Mouse (Mus musculus) right cerebral cortex, postnatal 4 days (tissue): ENCODE measurements around the gene Pbx1.

ENCODE experiments used
- DNase-seq: peaks from one replicate; pipeline ENCODE4 v3.0.0-alpha.2; 2022

Gene Pbx1

GRCm38 (mm10) chr1:168425017-168425705 lies 6.9 kb downstream of the Pbx1 start:
- DNase-seq, result no peak

GRCm38 (mm10) chr1:168423389-168423930 lies 8.6 kb downstream of the Pbx1 start:
- DNase-seq, result no peak

DNA sequence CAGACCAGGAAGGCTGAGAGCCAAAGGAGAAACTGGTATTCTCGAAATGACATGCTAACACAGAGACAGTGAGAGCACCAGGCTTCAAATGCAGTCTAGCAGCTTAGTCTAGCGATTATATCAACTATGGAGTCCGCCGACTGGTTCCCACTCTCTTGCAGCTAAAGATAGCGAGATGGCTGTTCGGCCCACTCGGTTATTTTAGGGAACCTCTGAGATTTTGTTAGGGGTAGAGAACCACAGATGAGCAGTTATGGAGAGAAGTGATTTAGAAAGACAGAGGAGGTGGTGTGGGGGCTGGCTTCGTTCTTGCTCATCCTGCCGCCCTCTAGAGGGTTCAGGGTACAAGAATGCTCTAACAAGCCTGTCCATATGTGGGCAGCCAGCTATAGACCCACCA lies 13.2 kb downstream of the Pbx1 start:
- DNase-seq, result no peak

- no peak for DNase-seq
Measured at GRCm38 (mm10) chr1:168417626-168418025, 14.4 kb downstream of the Pbx1 start.

GRCm38 (mm10) chr1:168416729-168417437 lies 15.2 kb downstream of the Pbx1 start:
- no peak for DNase-seq

DNA sequence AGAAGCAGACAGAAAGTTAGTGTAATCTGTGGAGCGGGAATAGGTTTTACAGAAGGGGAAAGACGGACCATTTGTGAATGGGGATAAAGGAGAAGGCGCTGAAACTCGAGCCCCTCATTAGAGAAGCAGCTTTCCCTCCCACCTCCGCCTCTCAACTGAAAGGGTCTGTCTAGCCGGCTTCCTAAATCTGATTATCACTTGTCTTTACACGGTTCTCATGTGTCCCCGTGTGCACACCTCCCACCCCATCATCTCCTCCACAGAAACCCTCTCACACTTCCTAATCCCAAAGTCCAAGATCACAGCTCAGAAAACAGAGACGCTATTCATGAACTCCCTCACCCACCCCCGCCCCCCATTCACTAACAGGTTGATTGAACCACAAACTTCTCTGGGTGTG lies 21.5 kb downstream of the Pbx1 start:
- DNase-seq, result no peak

- no peak for DNase-seq
Measured at GRCm38 (mm10) chr1:168410054-168410453, 22.0 kb downstream of the Pbx1 start.

GRCm38 (mm10) chr1:168408757-168409156 lies 23.3 kb downstream of the Pbx1 start:
- DNase-seq, result no peak

DNA sequence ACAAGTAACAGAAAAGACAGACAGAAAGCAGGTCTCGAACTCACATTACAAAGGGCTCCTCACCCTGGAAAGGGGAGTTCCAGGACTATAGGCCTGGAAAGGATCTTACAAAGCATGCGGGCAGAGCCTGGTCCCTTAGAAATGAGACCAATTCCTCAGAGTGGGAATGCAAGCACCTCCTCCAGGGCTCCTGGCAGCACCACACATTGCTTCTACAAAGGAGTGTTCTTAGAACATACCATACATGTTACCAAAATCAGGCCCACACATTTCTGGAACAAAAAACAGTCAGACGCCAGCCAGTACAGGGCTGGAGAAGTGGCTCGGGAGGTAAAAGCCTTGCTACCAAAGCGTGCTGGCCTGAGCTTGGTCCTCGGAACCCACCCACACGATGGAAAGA lies 24.1 kb downstream of the Pbx1 start:
- no peak for DNase-seq

GRCm38 (mm10) chr1:168406291-168406675 lies 25.8 kb downstream of the Pbx1 start:
- no peak for DNase-seq

- no peak for DNase-seq
Measured at GRCm38 (mm10) chr1:168405645-168406290, 26.3 kb downstream of the Pbx1 start.

DNA sequence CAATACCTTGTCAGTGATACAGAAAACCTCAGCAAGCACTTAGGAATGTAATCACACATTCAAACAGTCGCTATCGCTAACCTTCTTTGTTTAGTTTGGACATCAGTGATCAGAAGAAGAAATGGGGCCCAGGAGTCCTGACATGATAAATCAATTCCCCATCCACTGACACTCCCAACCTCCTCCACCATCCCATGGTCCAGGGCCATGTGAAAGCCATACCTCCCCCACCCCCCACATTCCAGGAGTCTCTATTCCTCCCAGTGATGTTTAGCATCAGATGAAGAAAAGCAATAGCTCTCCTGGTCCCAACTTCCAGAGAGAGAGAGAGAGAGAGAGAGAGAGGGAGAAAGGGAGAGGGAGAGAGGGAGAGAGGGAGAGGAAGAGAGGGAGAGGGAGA lies 28.5 kb downstream of the Pbx1 start:
- no peak for DNase-seq

DNA sequence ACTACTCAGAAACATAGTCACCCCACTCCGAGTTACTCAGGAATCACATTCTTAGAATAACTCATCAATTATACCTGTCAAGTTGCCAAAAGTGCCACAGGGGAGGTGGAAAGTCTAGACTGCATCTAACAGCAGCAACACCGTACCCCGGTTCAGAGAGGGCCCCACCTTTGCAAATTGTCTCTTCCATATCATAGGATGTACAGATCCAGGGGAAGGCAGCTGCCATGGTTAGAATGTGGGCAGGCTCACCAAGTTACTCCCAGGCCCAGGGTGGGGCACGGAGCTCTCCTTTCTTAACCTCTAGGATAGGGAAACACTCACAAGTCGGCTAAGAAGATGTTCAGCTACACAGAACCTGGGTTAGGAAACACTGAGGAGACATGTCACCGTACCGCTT lies 29.4 kb downstream of the Pbx1 start:
- DNase-seq, result no peak

DNA sequence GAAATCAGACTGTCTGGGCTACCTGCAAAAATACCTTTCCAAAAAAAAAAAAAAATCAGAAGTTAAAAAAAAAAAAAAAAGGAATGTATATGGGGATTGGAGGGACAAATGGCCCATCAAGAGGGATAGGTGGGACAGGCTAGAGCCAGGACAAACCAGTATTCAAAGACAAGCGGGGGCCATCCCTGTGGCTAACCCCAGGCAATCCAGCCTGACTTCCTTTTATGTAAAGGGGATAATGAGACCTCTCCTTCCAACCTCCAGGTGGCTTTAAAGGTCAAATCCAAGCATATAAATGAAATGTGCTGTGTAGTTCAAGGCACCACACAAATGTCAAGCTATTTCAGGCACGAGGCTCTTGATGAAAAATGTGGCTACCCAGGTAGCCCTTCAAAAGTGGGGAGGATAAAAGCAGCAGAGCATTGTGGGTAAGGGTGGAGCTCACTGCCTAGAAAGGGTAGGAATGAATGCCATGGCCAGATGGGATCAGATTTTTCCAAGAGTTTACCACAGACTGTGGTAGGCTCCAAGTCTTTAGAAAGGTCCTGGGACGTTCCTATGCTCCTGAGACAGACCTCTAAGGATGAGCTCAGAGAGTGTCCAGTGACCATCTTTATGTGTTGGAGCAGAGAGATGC lies 36.4 kb downstream of the Pbx1 start:
- no peak for DNase-seq

DNA sequence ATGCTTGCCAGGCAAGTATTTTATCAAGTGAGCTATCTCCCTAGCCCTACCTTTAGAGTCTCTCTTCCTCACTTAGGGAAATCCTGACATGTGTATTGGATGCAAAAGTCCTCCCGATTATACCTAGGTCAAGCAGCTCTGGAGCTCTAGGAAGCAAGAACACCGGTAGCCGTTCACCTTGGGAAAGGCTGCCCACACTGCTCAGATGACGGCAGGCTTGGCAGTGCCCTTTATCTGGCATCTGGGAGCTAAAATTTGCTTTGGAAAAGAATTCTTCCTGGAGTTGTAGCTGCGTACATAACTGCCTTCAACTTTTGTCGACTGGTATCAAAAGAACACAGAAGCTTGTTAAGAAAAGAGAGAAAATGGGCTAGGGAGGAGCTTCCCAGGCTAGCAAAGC lies 37.5 kb downstream of the Pbx1 start:
- no peak for DNase-seq

DNA sequence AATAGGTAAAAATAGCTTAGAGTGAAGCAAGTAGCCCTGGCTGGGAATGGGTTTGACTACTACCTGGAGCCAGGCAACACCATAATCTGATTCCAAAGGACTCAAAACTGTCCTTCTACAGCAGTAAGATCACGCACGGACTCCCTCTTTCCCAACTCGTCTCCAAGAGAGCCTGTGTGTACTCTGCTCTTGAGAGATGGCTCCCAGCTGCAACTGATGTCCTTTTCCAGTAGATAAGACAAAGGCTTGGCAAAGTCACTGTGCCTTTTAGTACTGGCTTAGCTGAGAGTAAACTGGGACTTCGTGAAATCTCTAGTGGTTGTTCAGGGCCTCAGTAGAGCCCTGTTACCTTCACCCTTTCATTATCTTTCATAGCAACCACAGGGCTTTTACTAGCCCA lies 38.6 kb downstream of the Pbx1 start:
- DNase-seq, result no peak

DNA sequence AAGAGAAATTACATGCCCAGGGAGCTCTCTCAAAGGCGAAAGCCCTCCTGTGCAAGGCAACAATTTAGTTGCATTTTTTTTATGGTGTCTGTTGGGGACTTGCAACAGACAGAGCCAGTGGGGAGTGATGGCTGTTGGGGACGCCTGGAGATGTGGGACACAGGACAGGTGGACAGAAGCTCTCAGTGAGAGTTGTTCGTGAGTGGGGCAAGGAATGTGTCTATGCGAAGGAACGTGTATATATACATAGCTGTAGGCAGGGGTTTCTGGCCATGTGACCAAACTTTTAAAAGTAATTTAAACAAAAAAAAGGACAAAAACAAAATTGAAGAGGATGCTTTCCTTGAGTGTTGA lies 39.6 kb downstream of the Pbx1 start:
- DNase-seq, result no peak

DNA sequence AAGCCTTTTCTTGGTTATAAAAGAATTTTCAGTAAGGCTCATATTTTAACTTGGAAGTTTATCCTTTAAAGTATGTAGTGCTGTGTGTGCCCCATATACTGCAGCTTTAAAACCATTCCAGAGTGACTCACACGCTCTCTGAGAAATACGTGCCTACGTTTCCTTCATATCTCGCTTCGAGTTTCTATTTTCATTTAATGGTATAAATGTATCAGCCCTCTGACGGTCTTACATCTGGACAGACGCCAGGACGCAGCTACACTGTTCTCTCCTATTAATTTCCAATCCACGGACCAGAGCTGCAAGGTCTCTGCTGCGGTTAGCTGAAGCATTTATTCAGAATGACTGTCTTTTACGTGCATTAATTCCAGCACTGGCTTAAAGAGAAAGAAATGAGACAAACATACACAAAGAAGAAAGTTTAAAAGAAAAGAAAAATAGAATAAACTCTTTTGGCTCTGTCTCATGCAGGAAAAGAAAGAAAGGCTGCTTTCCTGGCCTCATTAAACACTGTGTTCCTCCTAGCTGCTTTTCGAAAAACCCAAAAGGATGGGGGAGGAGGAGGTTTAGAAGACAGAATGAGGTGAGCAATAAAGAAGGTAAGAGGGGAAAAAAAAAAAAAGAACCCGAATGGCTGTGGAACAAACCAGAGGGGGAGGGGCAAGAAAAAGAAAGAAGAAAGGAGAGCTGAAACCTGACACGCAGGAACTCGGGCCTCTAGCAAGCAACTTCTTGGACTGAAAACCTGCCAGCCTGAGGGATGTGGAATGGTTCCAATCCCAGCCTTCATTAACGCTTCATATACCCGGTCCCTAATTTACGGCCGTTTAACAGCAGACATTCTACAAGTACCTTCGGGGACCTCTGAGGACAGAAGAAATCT lies 40.2 kb downstream of the Pbx1 start:
- DNase-seq, result peak; percentile 33

- no peak for DNase-seq
Measured at GRCm38 (mm10) chr1:168390748-168391147, 41.3 kb downstream of the Pbx1 start.

DNA sequence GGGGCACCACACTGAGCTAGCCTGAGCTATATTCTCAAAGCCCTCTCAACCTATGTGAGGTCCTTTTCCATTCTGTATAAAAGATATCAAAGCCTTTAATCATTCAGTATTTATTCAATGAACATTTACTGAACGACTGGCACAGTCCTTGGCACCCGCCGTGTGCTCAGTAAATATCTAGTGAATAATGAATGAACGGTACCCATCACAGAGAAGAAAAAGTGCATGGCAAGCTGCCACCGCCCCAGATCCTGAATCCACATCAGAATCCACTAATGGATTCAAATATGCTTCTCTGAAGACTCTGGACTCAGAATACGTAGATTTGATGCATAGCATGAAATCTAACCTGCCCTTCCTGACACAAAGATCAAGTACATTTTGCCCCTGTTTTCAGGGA lies 45.9 kb downstream of the Pbx1 start:
- DNase-seq, result peak; percentile 33

- no peak for DNase-seq
Measured at GRCm38 (mm10) chr1:168384594-168384955, 47.5 kb downstream of the Pbx1 start.

- peak; percentile 40 for DNase-seq
Measured at GRCm38 (mm10) chr1:168383832-168384593, 48.1 kb downstream of the Pbx1 start.
